Mouse (Mus musculus) myocyte (in vitro differentiated cells): Measurements from ENCODE around the gene Homer3. TPM values are rescaled to one million over a fixed set of nuclear protein-coding genes. Genes with fewer than 3 reads are reported as not detected.

Source experiments
- H3K27me3 ChIP-seq: one replicate; pipeline ENCODE4 v1.6.1; 2011; ENCODE audit not compliant: control insufficient read depth, insufficient read depth, insufficient read length
- H3K36me3 ChIP-seq: one replicate; pipeline ENCODE4 v1.6.1; 2011; ENCODE audit not compliant: control insufficient read depth, insufficient read depth
- H3K4me2 ChIP-seq: one replicate; pipeline ENCODE4 v1.6.1; 2011; ENCODE audit warnings: low read depth, control low read depth
- H3K4me3 ChIP-seq: one replicate; pipeline ENCODE4 v1.5.1; 2011; ENCODE audit warnings: mild to moderate bottlenecking, control low read depth, moderate library complexity
- H3K79me2 ChIP-seq: one replicate; pipeline ENCODE4 v1.6.1; 2011; ENCODE audit not compliant: control insufficient read depth, insufficient read depth
- H3ac ChIP-seq: one replicate; pipeline ENCODE4 v1.6.1; 2011; ENCODE audit not compliant: control insufficient read depth, insufficient read length
- CEBPB ChIP-seq: IDR thresholded peaks from 2 replicates; pipeline ENCODE4 v1.6.1; 2011; ENCODE audit warnings: mild to moderate bottlenecking, moderate library complexity; ENCODE audit not compliant: poor library complexity, insufficient read depth, severe bottlenecking
- E2F4 ChIP-seq: IDR thresholded peaks from one replicate; pipeline ENCODE4 v1.6.1; 2011; ENCODE audit warnings: mild to moderate bottlenecking, control low read depth, moderate library complexity; ENCODE audit not compliant: insufficient read depth
- MAX ChIP-seq: IDR thresholded peaks from one replicate; pipeline ENCODE4 v1.6.1; 2011; ENCODE audit warnings: low read depth, mild to moderate bottlenecking, control low read depth
- MYOD1 ChIP-seq, 3 experiments: IDR thresholded peaks; one replicate each; pipeline ENCODE4 v1.6.1; 2011; ENCODE audit warnings: control low read depth in 2 of 3, low read depth in 2 of 3, mild to moderate bottlenecking in 2 of 3, moderate library complexity in 1 of 3; ENCODE audit not compliant: insufficient read length in 2 of 3, control insufficient read depth in 1 of 3
- MYOG ChIP-seq, 3 experiments: IDR thresholded peaks; one replicate each; pipeline ENCODE4 v1.6.1; 2011; ENCODE audit warnings: control low read depth in 2 of 3, low read depth in 2 of 3, mild to moderate bottlenecking in 2 of 3; ENCODE audit not compliant: insufficient read length in 2 of 3, control insufficient read depth in 1 of 3, insufficient read depth in 1 of 3
- POLR2A ChIP-seq: IDR thresholded peaks from one replicate; pipeline ENCODE4 v1.6.1; 2011; ENCODE audit warnings: low read depth, mild to moderate bottlenecking, control low read depth, moderate library complexity; ENCODE audit not compliant: insufficient read length
- POLR2AphosphoS2 ChIP-seq: IDR thresholded peaks from one replicate; pipeline ENCODE4 v1.6.1; 2011; ENCODE audit warnings: low read depth, control low read depth; ENCODE audit not compliant: insufficient read length
- REST ChIP-seq: IDR thresholded peaks from one replicate; pipeline ENCODE4 v1.6.1; 2011; ENCODE audit warnings: mild to moderate bottlenecking, control low read depth, moderate library complexity; ENCODE audit not compliant: insufficient read depth, insufficient read length
- SRF ChIP-seq: IDR thresholded peaks from one replicate; pipeline ENCODE4 v1.6.1; 2011; ENCODE audit warnings: low read depth; ENCODE audit not compliant: control insufficient read depth, insufficient read length
- TCF12 ChIP-seq: IDR thresholded peaks from one replicate; pipeline ENCODE4 v1.6.1; 2011; ENCODE audit warnings: mild to moderate bottlenecking, control low read depth; ENCODE audit not compliant: poor library complexity, insufficient read depth, severe bottlenecking
- TCF3 ChIP-seq: IDR thresholded peaks from one replicate; pipeline ENCODE4 v1.6.1; 2011; ENCODE audit warnings: low read depth, control low read depth; ENCODE audit not compliant: insufficient read length
- USF1 ChIP-seq: IDR thresholded peaks from one replicate; pipeline ENCODE4 v1.6.1; 2011; ENCODE audit warnings: low read depth, mild to moderate bottlenecking, control low read depth, moderate library complexity
- polyA plus RNA-seq: library from polyadenylated mRNA; unstranded; fragments of >200 nt; fragmentation: generic; extraction: Trizol; gene quantifications from one replicate; pipeline ENCODE4 v1.2.1, GENCODE M21; 2012; ENCODE audit warnings: missing spikeins

Gene Homer3
- polyA plus RNA-seq, 1 experiment, result 43.6 TPM

DNA sequence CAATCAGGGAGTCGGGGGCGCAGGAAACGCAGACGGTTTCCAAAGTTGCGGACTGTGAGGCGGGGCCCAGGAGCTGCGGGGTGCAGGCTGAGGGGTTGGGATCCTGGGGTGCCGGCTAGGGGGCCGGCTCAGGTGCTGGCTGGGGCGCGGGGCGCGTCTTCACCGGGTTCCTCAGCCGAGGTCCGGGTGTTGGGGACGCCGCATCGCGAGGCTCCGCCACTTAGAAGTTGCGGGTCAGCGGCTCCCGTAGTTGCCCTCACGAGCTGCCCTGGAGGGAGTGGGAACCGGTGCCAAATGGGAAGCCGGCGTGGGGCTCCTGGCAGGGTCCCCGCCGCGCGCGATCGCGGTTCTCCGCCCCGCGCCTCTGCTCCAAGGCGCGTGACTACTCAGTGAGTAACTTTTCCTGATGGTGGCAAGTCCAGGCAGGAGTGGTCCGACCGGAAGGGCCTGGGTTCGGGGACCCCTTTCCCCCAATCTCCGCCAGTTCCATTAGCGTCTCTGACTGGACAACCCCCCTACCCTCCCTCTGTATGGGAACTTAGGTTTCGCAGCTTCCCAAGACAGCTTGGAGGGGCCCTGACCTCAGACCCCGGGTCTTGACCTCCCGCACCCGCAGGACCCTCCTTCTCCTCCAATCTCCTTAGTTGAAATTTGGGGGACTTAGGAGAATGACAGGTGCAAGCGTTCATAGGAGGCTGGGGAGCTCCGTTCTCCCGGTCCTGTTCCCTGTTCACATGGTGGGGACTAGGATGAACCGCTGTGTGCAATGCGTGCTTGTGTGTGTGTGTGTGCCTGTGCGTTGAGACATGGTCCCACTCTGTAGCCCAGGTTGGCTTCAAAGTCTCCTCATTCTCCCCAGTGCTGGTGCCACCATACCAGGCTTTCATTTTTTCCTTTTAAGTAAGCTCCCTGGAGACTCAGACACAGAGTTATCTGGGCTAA is 780 bp downstream of the Homer3 start:
- Histone ChIP-seq H3ac (peak overlapping the region; percentile 74), H3K79me2 (peaks cover 9% of the 10 kb centered on the region), H3K27me3 (no peaks in the 10 kb centered on the region), H3K4me3 (peak overlapping the region; percentile 69), H3K36me3 (peaks cover 7% of the 10 kb centered on the region), H3K4me2 (peak overlapping the region; percentile 90)
- TF ChIP-seq MAX (no peak), E2F4 (no peak), MYOD1 (IDR thresholded peaks at IDR 0.05; ENCODE audit: control insufficient read depth in 1 of 3, insufficient read length in 2 of 3, low read depth in 2 of 3) (no peak), POLR2AphosphoS2 (no peak), REST (no peak), TCF12 (no peak), SRF (no peak), CEBPB (no peak), MYOG (IDR thresholded peaks at IDR 0.05; ENCODE audit: control insufficient read depth in 1 of 3, insufficient read depth in 1 of 3, insufficient read length in 2 of 3, low read depth in 2 of 3) (no peak), POLR2A (no peak), USF1 (no peak), TCF3 (no peak)

DNA sequence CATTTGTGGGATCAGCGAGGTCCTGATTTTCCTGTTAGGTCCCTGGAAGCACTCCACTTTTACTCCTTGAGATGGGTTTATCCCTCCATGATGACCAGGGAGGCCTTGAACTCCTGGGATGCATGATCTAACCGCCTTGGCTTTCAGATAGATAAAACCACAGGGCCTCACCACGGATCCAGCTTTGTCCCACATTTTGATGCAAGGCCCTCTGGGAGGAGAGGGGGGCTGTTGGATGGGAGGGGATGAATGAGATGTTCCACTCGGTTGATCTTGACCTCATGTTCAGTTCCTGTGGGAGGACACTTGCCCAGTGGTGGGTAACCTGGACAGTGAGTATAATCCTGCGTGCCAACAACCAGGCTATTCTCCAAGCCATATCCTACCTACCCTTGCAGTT is 1.8 kb downstream of the Homer3 start:
- no peaks in the 10 kb centered on the region for H3K27me3 ChIP-seq
- H3K4me2 ChIP-seq, result peak overlapping the region; percentile 15
- peak overlapping the region; percentile 69 for H3K4me3 ChIP-seq

DNA sequence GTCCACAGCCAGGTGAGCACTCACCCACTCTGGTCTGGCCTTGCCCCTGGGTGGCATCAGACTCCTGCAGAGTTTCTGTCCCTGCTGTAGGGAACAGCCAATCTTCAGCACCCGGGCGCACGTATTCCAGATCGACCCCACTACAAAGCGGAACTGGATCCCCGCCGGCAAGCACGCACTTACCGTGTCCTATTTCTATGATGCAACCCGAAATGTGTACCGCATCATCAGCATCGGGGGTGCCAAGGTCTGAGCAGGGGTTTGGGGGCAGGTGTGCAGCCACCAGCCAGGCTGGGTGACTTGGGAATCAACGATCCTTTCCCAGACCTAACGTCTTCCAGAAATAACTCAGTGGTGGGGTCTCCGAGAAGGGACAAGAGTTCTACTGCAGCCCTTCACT is 2.7 kb downstream of the Homer3 start:
- Histone ChIP-seq H3K4me3 (no peak overlapping the region), H3K27me3 (no peaks in the 10 kb centered on the region), H3ac (no peak overlapping the region), H3K79me2 (peaks cover 9% of the 10 kb centered on the region), H3K4me2 (no peak overlapping the region), H3K36me3 (peaks cover 7% of the 10 kb centered on the region)
- TF ChIP-seq USF1 (no peak), SRF (no peak), POLR2AphosphoS2 (no peak), POLR2A (no peak), MAX (no peak), REST (no peak), MYOG (IDR thresholded peaks at IDR 0.05; ENCODE audit: control insufficient read depth in 1 of 3, insufficient read depth in 1 of 3, insufficient read length in 2 of 3, low read depth in 2 of 3) (no peak), TCF3 (no peak), MYOD1 (IDR thresholded peaks at IDR 0.05; ENCODE audit: control insufficient read depth in 1 of 3, insufficient read length in 2 of 3, low read depth in 2 of 3) (no peak)

More for the DNA sequence above, 1.8 kb downstream of the Homer3 start:
- Histone ChIP-seq H3K79me2 (peaks cover 9% of the 10 kb centered on the region), H3K36me3 (peaks cover 7% of the 10 kb centered on the region), H3ac (no peak overlapping the region)
- TF ChIP-seq E2F4, result no peak
- no peak for TF ChIP-seq TCF12
- no peak for TF ChIP-seq REST
- no peak for TF ChIP-seq POLR2A
- no peak for TF ChIP-seq MYOD1 (IDR thresholded peaks at IDR 0.05; ENCODE audit: control insufficient read depth in 1 of 3, insufficient read length in 2 of 3, low read depth in 2 of 3)
- TF ChIP-seq USF1, result no peak
- TF ChIP-seq TCF3, result no peak
- no peak for TF ChIP-seq SRF
- no peak for TF ChIP-seq POLR2AphosphoS2
- no peak for TF ChIP-seq CEBPB
- no peak for TF ChIP-seq MYOG (IDR thresholded peaks at IDR 0.05; ENCODE audit: control insufficient read depth in 1 of 3, insufficient read depth in 1 of 3, insufficient read length in 2 of 3, low read depth in 2 of 3)
- TF ChIP-seq MAX, result no peak

DNA sequence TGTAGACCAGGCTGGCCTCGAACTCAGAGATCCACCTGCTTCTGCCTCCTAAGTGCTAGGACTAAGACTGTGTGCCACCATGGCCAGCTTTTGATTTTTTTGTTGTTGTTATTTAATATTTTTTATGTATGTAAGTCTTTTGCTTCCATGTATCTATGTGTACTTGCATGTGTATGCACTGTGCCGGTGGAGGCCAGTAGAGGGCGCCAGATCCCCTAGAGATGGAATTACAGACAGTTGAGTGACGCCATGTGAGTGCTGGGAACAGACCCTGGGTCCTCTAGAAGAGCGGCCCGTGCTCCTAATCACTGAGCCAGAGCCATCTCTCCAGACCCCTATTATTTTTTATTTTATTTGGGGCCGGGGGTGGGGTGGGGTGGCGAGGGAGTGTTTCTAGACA is 4.1 kb downstream of the Homer3 start:
- Histone ChIP-seq H3K4me3 (no peak overlapping the region), H3K79me2 (peaks cover 9% of the 10 kb centered on the region), H3K36me3 (peaks cover 7% of the 10 kb centered on the region), H3ac (no peak overlapping the region), H3K27me3 (no peaks in the 10 kb centered on the region), H3K4me2 (no peak overlapping the region)
- TF ChIP-seq POLR2AphosphoS2, result no peak
- TF ChIP-seq TCF12, result no peak
- TF ChIP-seq TCF3, result no peak
- TF ChIP-seq USF1, result no peak
- no peak for TF ChIP-seq CEBPB
- TF ChIP-seq POLR2A, result no peak
- no peak for TF ChIP-seq SRF
- TF ChIP-seq MAX, result no peak
- no peak for TF ChIP-seq E2F4
- TF ChIP-seq REST, result no peak
- no peak for TF ChIP-seq MYOG (IDR thresholded peaks at IDR 0.05; ENCODE audit: control insufficient read depth in 1 of 3, insufficient read depth in 1 of 3, insufficient read length in 2 of 3, low read depth in 2 of 3)
- TF ChIP-seq MYOD1 (IDR thresholded peaks at IDR 0.05; ENCODE audit: control insufficient read depth in 1 of 3, insufficient read length in 2 of 3, low read depth in 2 of 3), result no peak

DNA sequence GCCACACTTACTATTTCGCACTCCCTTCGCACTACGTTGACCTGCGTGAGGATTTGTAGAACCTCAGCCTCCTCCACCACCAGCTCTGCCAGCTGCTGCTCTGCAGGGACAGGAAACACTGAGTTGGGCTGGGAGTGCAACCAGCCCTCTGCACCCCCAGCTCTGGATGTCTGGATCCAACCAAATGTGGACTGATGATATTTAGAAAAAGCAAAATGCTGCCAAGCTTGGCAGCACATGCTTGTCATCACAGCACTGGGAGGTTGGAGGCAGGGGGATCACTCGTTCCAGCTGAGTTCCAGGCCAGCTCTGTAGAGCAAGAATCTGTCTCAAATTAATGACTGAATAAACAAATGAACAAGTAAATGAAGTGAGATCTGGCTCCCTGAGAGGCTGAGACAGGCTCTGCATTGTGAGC is 11.4 kb downstream of the Homer3 start:
- peaks cover 14% of the 10 kb centered on the region for H3K36me3 ChIP-seq
- no peak overlapping the region for H3K4me3 ChIP-seq
- H3ac ChIP-seq, result no peak overlapping the region
- no peak overlapping the region for H3K4me2 ChIP-seq
- no peaks in the 10 kb centered on the region for H3K79me2 ChIP-seq
- H3K27me3 ChIP-seq, result no peaks in the 10 kb centered on the region
- TF ChIP-seq E2F4, result no peak
- TF ChIP-seq MAX, result no peak
- no peak for TF ChIP-seq REST
- TF ChIP-seq SRF, result no peak
- no peak for TF ChIP-seq MYOG (IDR thresholded peaks at IDR 0.05; ENCODE audit: control insufficient read depth in 1 of 3, insufficient read depth in 1 of 3, insufficient read length in 2 of 3, low read depth in 2 of 3)
- TF ChIP-seq POLR2AphosphoS2, result peak; percentile 56
- TF ChIP-seq TCF12, result no peak
